Mouse (Mus musculus): Measurements from ENCODE around the gene Mfsd9. TPM values are rescaled to one million over a fixed set of nuclear protein-coding genes. Genes with fewer than 3 reads are reported as not detected.
"Not testable (repeated sequence)": the region's sequence is repeated elsewhere in the genome, so short reads cannot be mapped to it uniquely, and the experiment has no call there.

Gene Mfsd9
- polyA plus RNA-seq, 1 experiment from 2014 or later: 2.8 TPM

DNA sequence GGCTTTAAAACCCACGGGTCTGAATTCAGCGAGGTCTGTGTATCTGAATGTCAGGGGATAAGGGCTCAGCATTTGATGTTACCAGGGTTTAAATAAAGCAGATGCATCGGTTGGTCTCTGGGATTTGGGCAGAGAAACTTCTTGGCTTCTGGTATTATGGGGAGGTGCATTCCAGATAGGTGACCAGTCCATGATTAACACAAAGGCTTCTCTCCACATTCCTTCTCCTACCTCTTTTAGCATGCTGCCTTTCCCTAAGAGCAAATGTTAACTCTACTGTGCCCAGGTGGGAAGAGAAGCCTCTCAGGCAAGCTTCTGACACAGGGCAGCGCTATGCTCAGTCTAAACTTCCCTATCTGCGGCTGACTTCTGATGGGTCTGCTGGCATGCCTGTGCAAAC is 17.3 kb downstream of the Mfsd9 start:
- no peak overlapping the region for H3K27ac ChIP-seq (replicated peaks)
- no peaks in the 10 kb centered on the region for H3K4me1 ChIP-seq
- 92% methylated on average over 5 of the region's 5 CpGs for WGBS
- H3K4me3 ChIP-seq: no peak overlapping the region
- H3K27me3 ChIP-seq (ENCODE audit: low read depth, poor library complexity, severe bottlenecking): no peaks in the 10 kb centered on the region
- H3K9me3 ChIP-seq (replicated peaks): no peaks in the 10 kb centered on the region
- no peak for DNase-seq (ENCODE audit: low spot score)
- H3K36me3 ChIP-seq: peaks cover 7% of the 10 kb centered on the region

DNA sequence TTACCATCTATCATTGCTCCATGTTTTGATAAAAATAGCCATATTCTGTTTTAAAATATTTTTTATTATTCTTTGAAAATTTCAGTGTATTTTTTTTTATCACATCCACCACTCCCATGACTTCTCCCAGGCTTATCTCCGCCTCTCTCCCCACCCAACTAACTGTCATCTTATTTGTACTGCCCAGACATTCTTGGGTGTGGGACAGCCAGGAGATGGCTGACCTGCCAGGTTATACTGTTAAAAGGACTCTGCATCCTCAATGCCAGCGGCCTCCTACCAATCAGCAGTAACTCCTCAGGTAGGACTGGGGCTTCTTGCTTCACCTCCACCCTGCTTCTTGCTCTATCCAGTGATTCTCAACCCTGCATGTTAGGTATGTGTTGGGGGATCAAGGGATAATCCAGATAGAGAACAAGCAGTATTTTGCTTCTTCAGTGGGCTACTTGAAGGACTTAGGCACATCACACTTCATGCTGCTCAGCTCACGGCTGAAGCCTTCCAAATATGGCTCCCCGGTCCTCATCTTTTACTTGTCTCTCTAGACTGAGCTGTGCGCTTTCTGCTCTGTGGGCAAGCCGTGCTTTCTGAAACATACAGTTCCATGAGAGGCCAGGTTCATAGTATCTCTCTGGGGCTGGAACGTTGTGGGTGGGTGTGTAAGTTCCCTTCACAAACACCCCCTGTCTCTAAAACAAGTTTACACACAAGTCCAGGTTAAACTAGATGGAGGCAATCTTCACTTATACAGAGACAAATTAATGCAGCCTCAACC is 19.1 kb downstream of the Mfsd9 start:
- WGBS: 90% methylated on average over 7 of the region's 7 CpGs
- Histone ChIP-seq H3K27me3 (ENCODE audit: low read depth, poor library complexity, severe bottlenecking) (no peaks in the 10 kb centered on the region), H3K4me3 (no peak overlapping the region), H3K27ac (replicated peaks) (no peak overlapping the region), H3K9me3 (replicated peaks) (no peaks in the 10 kb centered on the region), H3K4me1 (no peaks in the 10 kb centered on the region), H3K36me3 (peaks cover 7% of the 10 kb centered on the region)
- no peak for DNase-seq (ENCODE audit: low spot score)

DNA sequence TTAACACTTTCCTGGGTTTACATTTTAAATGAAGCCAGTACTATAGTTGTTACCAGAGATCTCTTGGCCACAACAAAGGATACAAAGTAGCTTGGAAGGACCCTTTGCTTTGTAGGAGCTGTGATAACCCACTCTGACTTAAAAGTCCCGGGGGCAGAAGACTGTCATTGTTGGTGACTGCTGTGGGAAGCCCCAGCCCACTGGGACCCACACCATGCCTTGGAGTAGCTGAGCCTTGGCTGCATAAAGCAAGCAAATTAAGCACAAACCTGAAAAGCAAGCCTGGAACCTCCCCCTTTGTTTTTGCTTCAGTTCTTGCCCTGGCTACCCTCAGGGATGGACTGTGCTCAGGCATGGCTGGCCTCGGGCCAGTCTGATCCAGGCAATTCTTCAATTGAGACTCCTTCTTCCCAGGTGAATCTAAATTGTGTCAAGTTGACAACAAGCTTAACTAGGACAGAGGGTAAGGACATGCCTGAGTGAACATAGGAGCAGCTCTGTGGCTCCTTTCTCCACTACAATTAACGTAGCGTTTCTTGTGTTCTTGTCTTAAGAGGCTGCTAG is 21.1 kb downstream of the Mfsd9 start:
- H3K27me3 ChIP-seq (ENCODE audit: low read depth, poor library complexity, severe bottlenecking): no peaks in the 10 kb centered on the region
- H3K9me3 ChIP-seq (replicated peaks): no peaks in the 10 kb centered on the region
- WGBS: 60% methylated on average over 4 of the region's 4 CpGs
- H3K27ac ChIP-seq (replicated peaks): no peak overlapping the region
- no peak overlapping the region for H3K4me3 ChIP-seq
- H3K4me1 ChIP-seq: no peaks in the 10 kb centered on the region
- H3K36me3 ChIP-seq: peaks cover 7% of the 10 kb centered on the region
- no peak for DNase-seq (ENCODE audit: low spot score)

DNA sequence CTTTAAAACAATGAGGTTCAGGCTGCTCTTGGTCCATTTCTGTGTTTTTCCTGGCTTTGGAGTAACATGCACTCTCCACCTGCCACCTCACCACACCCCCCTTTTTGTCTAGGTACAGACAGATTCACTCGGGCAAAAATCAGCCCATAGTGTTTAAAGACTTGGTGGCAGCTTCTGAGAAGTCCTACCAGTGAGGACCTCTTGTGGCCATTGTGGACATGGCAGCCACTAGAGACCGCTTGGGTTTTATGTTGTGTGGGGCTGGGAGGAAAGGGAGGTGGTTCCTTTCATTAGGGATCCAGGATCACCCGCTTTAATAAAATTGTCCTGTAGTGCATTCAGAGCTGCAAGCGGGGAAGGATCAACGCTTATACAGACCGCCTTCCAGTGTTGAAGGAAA is 21.9 kb downstream of the Mfsd9 start:
- peak; percentile 57 for DNase-seq (ENCODE audit: low spot score)
- Histone ChIP-seq H3K27ac (replicated peaks) (no peak overlapping the region), H3K27me3 (ENCODE audit: low read depth, poor library complexity, severe bottlenecking) (no peaks in the 10 kb centered on the region), H3K9me3 (replicated peaks) (no peaks in the 10 kb centered on the region), H3K4me3 (no peak overlapping the region), H3K36me3 (0 out of 2 replicates have a peak, but pooled peaks cover 4% of the 10 kb centered on the region), H3K4me1 (no peaks in the 10 kb centered on the region)
- 33% methylated on average over 6 of the region's 6 CpGs for WGBS

DNA sequence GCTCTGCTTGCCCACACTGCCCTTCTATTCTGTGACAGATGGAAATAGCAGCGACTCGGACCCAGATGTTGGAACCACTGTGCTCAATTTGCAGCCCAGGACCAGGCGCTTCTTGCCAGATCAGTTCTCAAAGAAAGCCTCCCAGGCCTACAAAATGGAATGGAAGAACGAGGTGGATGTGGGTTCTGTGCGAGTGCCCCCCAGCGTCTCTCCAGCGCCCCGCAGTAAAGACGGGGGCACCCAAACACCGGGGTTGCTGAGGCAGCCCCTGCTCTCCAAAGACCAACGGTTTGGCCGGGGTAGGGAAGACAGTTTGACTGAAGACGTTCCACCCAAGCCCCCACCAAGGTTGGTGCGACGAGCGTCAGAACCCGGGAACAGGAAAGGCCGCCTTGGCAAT is 22.9 kb downstream of the Mfsd9 start:
- no peak overlapping the region for H3K4me3 ChIP-seq
- H3K36me3 ChIP-seq: no peaks in the 10 kb centered on the region
- 86% methylated on average over 18 of the region's 18 CpGs for WGBS
- H3K9me3 ChIP-seq (replicated peaks): no peaks in the 10 kb centered on the region
- no peak for DNase-seq (ENCODE audit: low spot score)
- no peak overlapping the region for H3K27ac ChIP-seq (replicated peaks)
- no peaks in the 10 kb centered on the region for H3K27me3 ChIP-seq (ENCODE audit: low read depth, poor library complexity, severe bottlenecking)
- H3K4me1 ChIP-seq: no peaks in the 10 kb centered on the region

DNA sequence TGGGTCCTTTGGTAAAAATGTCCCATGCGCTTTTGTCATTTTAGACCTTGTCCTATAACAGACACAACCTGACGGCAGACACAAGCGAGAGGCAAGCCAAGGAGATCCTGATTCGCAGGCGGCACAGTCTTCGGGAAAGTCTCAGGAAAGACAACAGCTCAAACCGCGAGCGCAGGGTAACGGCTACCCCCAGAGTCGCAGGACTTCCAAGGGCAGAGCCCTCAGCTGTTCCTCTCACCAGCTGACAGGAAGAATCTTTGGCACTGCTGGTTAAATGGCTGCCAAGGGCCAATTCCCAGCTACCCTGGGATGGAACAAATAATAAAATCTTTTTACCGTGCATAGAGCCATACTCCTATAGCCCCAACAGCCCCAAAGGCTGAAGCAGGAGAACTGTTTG is 25.0 kb downstream of the Mfsd9 start:
- H3K36me3 ChIP-seq: no peaks in the 10 kb centered on the region
- no peaks in the 10 kb centered on the region for H3K4me1 ChIP-seq
- H3K27me3 ChIP-seq (ENCODE audit: low read depth, poor library complexity, severe bottlenecking): no peaks in the 10 kb centered on the region
- WGBS: 94% methylated on average over 12 of the region's 12 CpGs
- H3K9me3 ChIP-seq (replicated peaks): no peaks in the 10 kb centered on the region
- no peak for DNase-seq (ENCODE audit: low spot score)
- H3K27ac ChIP-seq (replicated peaks): no peak overlapping the region
- H3K4me3 ChIP-seq: no peak overlapping the region

DNA sequence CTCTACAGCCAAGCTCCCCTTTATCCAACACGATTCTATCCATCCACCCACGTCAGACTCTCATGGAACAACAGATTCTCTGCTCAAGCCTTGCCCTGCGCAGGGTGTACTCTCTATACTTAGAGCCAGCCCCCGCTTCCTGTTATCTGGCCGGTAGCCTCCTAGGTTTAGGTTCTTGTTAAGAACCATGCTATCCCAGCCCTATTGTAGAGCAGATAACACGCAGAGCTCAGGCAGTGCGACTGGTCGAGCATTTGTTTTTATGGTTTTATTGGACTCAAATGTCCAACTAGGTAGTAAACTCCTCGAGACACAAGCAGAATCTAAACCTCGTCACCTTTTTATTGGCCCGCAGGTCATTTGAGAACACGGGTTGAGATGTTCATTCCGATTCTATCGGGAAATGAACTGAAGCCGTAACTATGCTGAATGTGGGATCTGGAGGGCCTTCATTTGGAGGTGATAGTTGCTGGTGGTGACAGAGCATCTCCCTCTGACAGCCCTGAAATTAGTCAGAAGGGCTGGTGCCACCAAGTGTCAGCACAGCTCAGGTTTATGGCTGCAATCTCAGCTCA is 25.7 kb downstream of the Mfsd9 start:
- WGBS: 93% methylated on average over 15 of the region's 15 CpGs
- Histone ChIP-seq H3K27ac (replicated peaks) (no peak overlapping the region), H3K4me3 (no peak overlapping the region), H3K27me3 (ENCODE audit: low read depth, poor library complexity, severe bottlenecking) (no peaks in the 10 kb centered on the region), H3K4me1 (no peaks in the 10 kb centered on the region), H3K9me3 (replicated peaks) (no peaks in the 10 kb centered on the region), H3K36me3 (no peaks in the 10 kb centered on the region)
- no peak for DNase-seq (ENCODE audit: low spot score)

DNA sequence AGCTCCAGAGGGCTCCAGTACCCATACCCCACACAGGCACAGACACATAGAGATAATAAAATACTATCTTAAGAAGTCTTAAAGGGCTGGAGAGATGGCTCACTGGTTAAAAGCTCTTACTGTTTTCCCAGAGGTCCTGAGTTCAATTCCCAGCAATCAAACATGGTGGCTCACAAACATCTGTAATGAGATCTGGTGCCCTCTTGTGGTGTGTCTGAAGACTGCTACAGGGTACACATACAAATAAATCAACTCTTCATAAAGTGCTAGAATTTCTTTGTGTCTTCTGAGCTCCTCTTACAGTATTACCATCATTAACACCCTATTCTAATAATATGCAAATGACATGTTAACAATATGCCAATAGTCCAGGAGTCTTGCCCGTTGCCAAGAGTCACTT is 26.4 kb downstream of the Mfsd9 start:
- Histone ChIP-seq H3K4me1 (no peaks in the 10 kb centered on the region), H3K9me3 (replicated peaks) (no peaks in the 10 kb centered on the region), H3K27me3 (ENCODE audit: low read depth, poor library complexity, severe bottlenecking) (no peaks in the 10 kb centered on the region), H3K4me3 (no peak overlapping the region), H3K36me3 (no peaks in the 10 kb centered on the region), H3K27ac (replicated peaks) (no peak overlapping the region)
- no peak for DNase-seq (ENCODE audit: low spot score)
- 87% methylated on average over 1 of the region's 1 CpGs for WGBS

DNA sequence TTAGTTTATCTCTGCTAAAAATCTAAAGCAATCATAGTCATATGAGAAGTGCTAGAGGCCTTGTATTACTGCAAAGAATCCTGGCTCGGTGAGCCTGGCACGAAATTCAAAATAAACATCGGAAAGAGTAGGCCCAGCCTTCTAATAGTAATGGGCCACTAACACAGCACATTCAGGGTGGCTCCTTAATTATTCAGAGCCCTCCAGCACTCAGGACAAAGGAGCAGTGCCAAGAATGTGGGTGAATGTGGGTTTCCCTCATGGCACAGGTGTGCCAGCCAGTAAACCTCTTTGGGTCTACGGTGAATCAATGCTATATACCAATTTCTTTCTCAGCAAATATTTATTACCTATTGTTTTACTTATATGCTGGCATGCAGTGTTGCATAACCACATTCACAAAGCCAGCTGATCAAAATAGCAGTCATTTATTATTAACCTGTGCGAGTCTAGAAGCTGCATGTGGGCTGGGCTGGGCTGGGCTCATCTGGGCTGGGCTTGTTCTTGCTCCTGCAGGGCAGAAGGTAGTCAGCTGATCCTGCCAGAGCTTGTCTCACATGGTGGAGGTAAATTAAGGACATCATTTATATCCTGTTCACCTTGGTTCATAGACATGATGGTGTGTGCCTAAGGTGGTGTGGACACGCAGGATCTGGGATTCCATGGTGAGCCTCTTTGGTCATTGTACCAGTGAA is 30.6 kb downstream of the Mfsd9 start:
- no peak for DNase-seq (ENCODE audit: low spot score)
- H3K27ac ChIP-seq (replicated peaks): no peak overlapping the region
- WGBS: 89% methylated on average over 6 of the region's 6 CpGs
- H3K9me3 ChIP-seq (replicated peaks): no peaks in the 10 kb centered on the region
- no peaks in the 10 kb centered on the region for H3K36me3 ChIP-seq
- no peaks in the 10 kb centered on the region for H3K27me3 ChIP-seq (ENCODE audit: low read depth, poor library complexity, severe bottlenecking)
- no peaks in the 10 kb centered on the region for H3K4me1 ChIP-seq
- H3K4me3 ChIP-seq: no peak overlapping the region

DNA sequence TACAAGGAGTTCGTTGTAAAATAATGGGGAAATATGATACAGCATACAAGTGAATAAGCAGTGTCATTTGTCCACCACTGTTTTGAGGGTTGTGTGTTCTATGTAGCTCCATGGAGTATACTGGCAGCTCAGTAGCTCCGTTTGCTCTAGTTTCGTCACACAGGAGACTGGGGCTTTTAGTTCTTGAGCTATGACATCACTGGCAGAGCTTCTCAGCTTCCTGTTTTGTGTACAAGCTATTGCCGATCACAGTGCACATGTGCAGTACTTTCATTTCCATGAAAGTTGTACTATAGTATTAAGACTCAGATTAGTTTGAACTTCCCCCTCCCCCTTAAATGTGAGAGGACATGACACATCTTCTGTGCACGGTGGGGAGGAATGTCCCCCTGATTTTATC is 44.4 kb downstream of the Mfsd9 start:
- Histone ChIP-seq H3K4me3 (no peak overlapping the region), H3K27me3 (ENCODE audit: low read depth, poor library complexity, severe bottlenecking) (no peaks in the 10 kb centered on the region), H3K36me3 (no peaks in the 10 kb centered on the region), H3K4me1 (no peaks in the 10 kb centered on the region), H3K9me3 (replicated peaks) (no peaks in the 10 kb centered on the region), H3K27ac (replicated peaks) (no peak overlapping the region)
- DNase-seq (ENCODE audit: low spot score): no peak
- WGBS: 89% methylated on average over 5 of the region's 5 CpGs

DNA sequence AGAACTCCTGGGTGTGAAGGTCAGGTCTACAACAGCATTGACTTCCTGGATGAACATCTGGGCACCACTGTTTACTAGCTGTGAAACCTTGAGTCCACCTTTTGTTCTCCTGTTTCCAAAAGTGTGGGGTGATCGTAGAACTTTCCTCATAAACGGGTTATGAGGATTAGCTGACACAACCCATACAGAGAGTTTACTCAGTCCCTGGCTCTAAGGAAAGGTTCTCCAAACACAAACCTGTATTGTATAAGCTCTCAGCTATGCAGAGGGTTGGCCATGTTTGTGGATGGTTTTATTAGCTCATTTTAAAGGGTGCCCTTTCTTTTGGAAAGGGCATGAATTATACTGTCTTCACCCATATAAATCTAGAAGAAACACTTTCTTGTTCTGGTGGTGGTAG is 49.7 kb downstream of the Mfsd9 start:
- no peaks in the 10 kb centered on the region for H3K27me3 ChIP-seq (ENCODE audit: low read depth, poor library complexity, severe bottlenecking)
- 93% methylated on average over 2 of the region's 2 CpGs for whole genome bisulfite sequencing
- H3K9me3 ChIP-seq (replicated peaks): no peaks in the 10 kb centered on the region
- no peak overlapping the region for H3K4me3 ChIP-seq
- H3K36me3 ChIP-seq: no peaks in the 10 kb centered on the region
- H3K4me1 ChIP-seq: no peaks in the 10 kb centered on the region
- no peak for DNase-seq (ENCODE audit: low spot score)
- H3K27ac ChIP-seq (replicated peaks): no peak overlapping the region

DNA sequence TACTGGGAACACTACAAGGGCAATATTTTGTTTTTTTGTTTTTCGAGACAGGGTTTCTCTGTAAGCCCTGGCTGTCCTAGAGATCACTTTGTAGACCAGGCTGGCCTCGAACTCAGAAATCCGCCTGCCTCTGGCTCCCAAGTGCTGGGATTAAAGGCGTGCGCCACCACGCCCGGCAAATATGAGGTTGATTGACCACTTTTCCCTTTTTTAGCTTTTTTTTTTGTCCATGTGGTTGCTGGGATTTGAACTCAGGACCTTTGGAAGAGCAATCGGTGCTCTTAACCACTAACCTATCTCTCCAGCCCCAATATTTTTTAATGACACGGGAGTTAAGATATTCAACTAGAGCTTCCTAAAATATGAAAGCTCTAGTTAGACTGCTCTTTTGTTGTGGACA is 52.2 kb downstream of the Mfsd9 start:
- H3K9me3 ChIP-seq (replicated peaks); H3K4me1 ChIP-seq; DNase-seq (ENCODE audit: low spot score); H3K36me3 ChIP-seq; H3K4me3 ChIP-seq; H3K27me3 ChIP-seq (ENCODE audit: low read depth, poor library complexity, severe bottlenecking); H3K27ac ChIP-seq (replicated peaks): not testable (repeated sequence)
- WGBS: 94% methylated on average over 9 of the region's 9 CpGs

DNA sequence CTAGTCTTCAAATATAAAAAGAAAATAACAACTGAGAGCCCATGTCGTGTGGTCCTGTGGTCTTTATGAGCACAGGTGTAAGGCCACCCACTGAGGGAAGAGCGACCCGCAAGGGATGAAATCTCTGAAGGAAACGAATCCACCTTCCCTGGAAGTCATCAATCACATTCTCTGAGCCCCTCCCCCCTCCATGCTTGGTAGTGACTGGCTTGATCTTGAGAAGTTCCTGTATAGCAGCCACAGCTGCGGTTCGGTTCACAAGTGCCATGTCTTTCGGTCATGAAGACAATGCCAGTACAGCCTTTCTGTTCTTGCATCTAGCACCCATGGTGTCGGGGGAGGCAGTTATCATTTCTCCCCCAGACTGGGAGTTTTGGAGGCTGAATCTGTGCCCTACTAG is 52.8 kb downstream of the Mfsd9 start:
- Histone ChIP-seq H3K27ac (replicated peaks) (no peak overlapping the region), H3K9me3 (replicated peaks) (no peaks in the 10 kb centered on the region), H3K4me3 (no peak overlapping the region), H3K36me3 (no peaks in the 10 kb centered on the region), H3K27me3 (ENCODE audit: low read depth, poor library complexity, severe bottlenecking) (no peaks in the 10 kb centered on the region), H3K4me1 (no peaks in the 10 kb centered on the region)
- no peak for DNase-seq (ENCODE audit: low spot score)
- WGBS: 85% methylated on average over 8 of the region's 8 CpGs
